Mouse (Mus musculus) testis, adult 2 months (tissue): ENCODE data around the gene Plcb3. TPM values are rescaled to one million over a fixed set of nuclear protein-coding genes. Genes with fewer than 3 reads are reported as not detected.

ENCODE experiments used
- H3K27ac ChIP-seq: fragments of 200-500 bp; 2 replicates; pipeline ENCODE4 v1.5.1; 2012; ENCODE audit warnings: low read depth, low read length; ENCODE audit not compliant: control insufficient read depth, insufficient read depth
- H3K27me3 ChIP-seq: fragments of 200-500 bp; 2 replicates; pipeline ENCODE4 v1.6.1; 2012; ENCODE audit warnings: mild to moderate bottlenecking, low read length, moderate library complexity; ENCODE audit not compliant: control insufficient read depth, insufficient read depth
- H3K36me3 ChIP-seq: fragments of 200-500 bp; 2 replicates; pipeline ENCODE4 v1.6.1; 2012; ENCODE audit warnings: mild to moderate bottlenecking, low read length; ENCODE audit not compliant: control insufficient read depth, insufficient read depth
- H3K4me1 ChIP-seq: fragments of 200-500 bp; 2 replicates; pipeline ENCODE4 v1.6.1; 2012; ENCODE audit warnings: low read length; ENCODE audit not compliant: control insufficient read depth, insufficient read depth
- H3K4me3 ChIP-seq: fragments of 200-500 bp; 2 replicates; pipeline ENCODE4 v1.5.1; 2012; ENCODE audit warnings: low read depth, mild to moderate bottlenecking, low read length, moderate library complexity, mixed read lengths; ENCODE audit not compliant: control insufficient read depth
- CTCF ChIP-seq: fragments of 200-500 bp; IDR thresholded peaks from 2 replicates; pipeline ENCODE4 v1.5.1; 2012; ENCODE audit warnings: low read depth, mild to moderate bottlenecking, inconsistent platforms, low read length, moderate library complexity; ENCODE audit not compliant: control insufficient read depth, insufficient read depth, insufficient replicate concordance
- POLR2A ChIP-seq: fragments of 200-500 bp; IDR thresholded peaks from 2 replicates; pipeline ENCODE4 v1.6.1; 2012; ENCODE audit warnings: low read depth, mild to moderate bottlenecking, inconsistent platforms, low read length, moderate library complexity; ENCODE audit not compliant: control insufficient read depth
- polyA plus RNA-seq: library from polyadenylated mRNA; depleted of rRNA; stranded (reverse); fragments of >200 nt; gene quantifications from 2 replicates; pipeline ENCODE4 v1.2.3, GENCODE M21; 2012; rRNA removed

Gene Plcb3
- polyA plus RNA-seq, 1 experiment, result 13.9 TPM

- Histone ChIP-seq H3K27me3 (no peaks in the 10 kb centered on the region), H3K4me3 (peak overlapping the region; percentile 93), H3K36me3 (peaks cover 2% of the 10 kb centered on the region; the same call in 1 of the 2 replicates), H3K4me1 (peaks cover 23% of the 10 kb centered on the region), H3K27ac (no peak overlapping the region)
- TF ChIP-seq CTCF, result no peak
- TF ChIP-seq POLR2A, result no peak
Observed at GRCm38 (mm10) chr19:6907811-6908540, 68.3 kb downstream of the Plcb3 start.

GRCm38 (mm10) chr19:6907094-6907493, 69.2 kb downstream of the Plcb3 start:
- H3K4me3 ChIP-seq, result no peak overlapping the region
- peaks cover 23% of the 10 kb centered on the region for H3K4me1 ChIP-seq
- no peak overlapping the region for H3K27ac ChIP-seq
- no peaks in the 10 kb centered on the region for H3K27me3 ChIP-seq
- no peak for TF ChIP-seq POLR2A
- no peak for TF ChIP-seq CTCF
- peaks cover 2% of the 10 kb centered on the region; the same call in 1 of the 2 replicates for H3K36me3 ChIP-seq

- TF ChIP-seq CTCF (no peak), POLR2A (no peak)
Observed at GRCm38 (mm10) chr19:6906199-6906598, 70.1 kb downstream of the Plcb3 start.

GRCm38 (mm10) chr19:6905498-6906159, 70.6 kb downstream of the Plcb3 start:
- no peaks in the 10 kb centered on the region; the same call in 1 of the 2 replicates for H3K36me3 ChIP-seq
- H3K4me1 ChIP-seq, result peaks cover 18% of the 10 kb centered on the region
- no peaks in the 10 kb centered on the region for H3K27me3 ChIP-seq
- TF ChIP-seq CTCF (no peak), POLR2A (no peak)
- H3K4me3 ChIP-seq, result no peak overlapping the region
- H3K27ac ChIP-seq, result no peak overlapping the region

More at GRCm38 (mm10) chr19:6906199-6906598, 70.1 kb downstream of the Plcb3 start:
- no peak overlapping the region for H3K4me3 ChIP-seq
- H3K27ac ChIP-seq, result no peak overlapping the region
- no peaks in the 10 kb centered on the region for H3K27me3 ChIP-seq
- H3K4me1 ChIP-seq, result peaks cover 22% of the 10 kb centered on the region
- H3K36me3 ChIP-seq, result no peaks in the 10 kb centered on the region; the same call in 1 of the 2 replicates

GRCm38 (mm10) chr19:6904846-6905245, 71.4 kb downstream of the Plcb3 start:
- TF ChIP-seq CTCF (no peak), POLR2A (no peak)

GRCm38 (mm10) chr19:6903031-6903430, 73.2 kb downstream of the Plcb3 start:
- peaks cover 7% of the 10 kb centered on the region for H3K4me1 ChIP-seq
- no peaks in the 10 kb centered on the region for H3K27me3 ChIP-seq
- H3K27ac ChIP-seq, result no peak overlapping the region
- TF ChIP-seq CTCF (no peak), POLR2A (no peak)
- no peak overlapping the region for H3K4me3 ChIP-seq
- no peaks in the 10 kb centered on the region; the same call in 1 of the 2 replicates for H3K36me3 ChIP-seq

More at GRCm38 (mm10) chr19:6904846-6905245, 71.4 kb downstream of the Plcb3 start:
- no peak overlapping the region for H3K4me3 ChIP-seq
- H3K4me1 ChIP-seq, result peaks cover 15% of the 10 kb centered on the region
- no peaks in the 10 kb centered on the region for H3K27me3 ChIP-seq
- no peak overlapping the region for H3K27ac ChIP-seq
- no peaks in the 10 kb centered on the region; the same call in 1 of the 2 replicates for H3K36me3 ChIP-seq

Other genes starting within 250 kb of the Plcb3 start
- gene Rps6ka4, start 135.8 kb downstream of the Plcb3 start, polyA plus RNA-seq, result 12.5 and 16.4 TPM in 2 replicates
- 33.5 and 39.8 TPM in 2 replicates for gene Ccdc88b, start 118.3 kb downstream of the Plcb3 start, polyA plus RNA-seq
- 52.9 and 64.6 TPM in 2 replicates for gene Trmt112, start 66.8 kb downstream of the Plcb3 start, polyA plus RNA-seq
- gene Prdx5, start 66.4 kb downstream of the Plcb3 start, polyA plus RNA-seq, result 120 and 133 TPM in 2 replicates
- gene Esrra, start 54.7 kb downstream of the Plcb3 start, polyA plus RNA-seq, result 13.3 and 16.6 TPM in 2 replicates
- 1,294 and 1,426 TPM in 2 replicates for gene Catsperz, start 51.1 kb downstream of the Plcb3 start, polyA plus RNA-seq
- 1.3 and 1.5 TPM in 2 replicates for gene Kcnk4, start 42.0 kb downstream of the Plcb3 start, polyA plus RNA-seq
- 78.8 and 91.6 TPM in 2 replicates for gene Bad, start 34.6 kb downstream of the Plcb3 start, polyA plus RNA-seq
- 205 and 212 TPM in 2 replicates for gene Gpr137, start 34.0 kb downstream of the Plcb3 start, polyA plus RNA-seq
- 139 and 154 TPM in 2 replicates for gene Ppp1r14b, start 1.5 kb downstream of the Plcb3 start, polyA plus RNA-seq
- 28.3 and 29.1 TPM in 2 replicates for gene Fkbp2, start 4.0 kb upstream of the Plcb3 start, polyA plus RNA-seq
- 7.5 and 8.4 TPM in 2 replicates for gene Vegfb, start 11.2 kb upstream of the Plcb3 start, polyA plus RNA-seq
- gene Dnajc4, start 16.1 kb upstream of the Plcb3 start, polyA plus RNA-seq, result 109 and 123 TPM in 2 replicates
- 8.6 and 10.0 TPM in 2 replicates for gene Nudt22, start 19.6 kb upstream of the Plcb3 start, polyA plus RNA-seq
- gene Trpt1, start 19.7 kb upstream of the Plcb3 start, polyA plus RNA-seq, result 6.6 and 6.7 TPM in 2 replicates
- gene Fermt3, start 43.0 kb upstream of the Plcb3 start, polyA plus RNA-seq, result 1.3 and 1.4 TPM in 2 replicates
- 53.1 and 54.5 TPM in 2 replicates for gene Stip1, start 63.5 kb upstream of the Plcb3 start, polyA plus RNA-seq
- gene Macrod1, start 80.3 kb upstream of the Plcb3 start, polyA plus RNA-seq, result 39.2 and 47.3 TPM in 2 replicates
- 2.3 and 3.1 TPM in 2 replicates for gene Flrt1, start 129.3 kb upstream of the Plcb3 start, polyA plus RNA-seq
- 49.4 and 49.9 TPM in 2 replicates for gene Otub1, start 229.8 kb upstream of the Plcb3 start, polyA plus RNA-seq
- 117 and 148 TPM in 2 replicates for gene Cox8a, start 241.1 kb upstream of the Plcb3 start, polyA plus RNA-seq